Mouse (Mus musculus): Measurements from ENCODE around the gene Sorcs2.

The Sorcs2 gene

DNA sequence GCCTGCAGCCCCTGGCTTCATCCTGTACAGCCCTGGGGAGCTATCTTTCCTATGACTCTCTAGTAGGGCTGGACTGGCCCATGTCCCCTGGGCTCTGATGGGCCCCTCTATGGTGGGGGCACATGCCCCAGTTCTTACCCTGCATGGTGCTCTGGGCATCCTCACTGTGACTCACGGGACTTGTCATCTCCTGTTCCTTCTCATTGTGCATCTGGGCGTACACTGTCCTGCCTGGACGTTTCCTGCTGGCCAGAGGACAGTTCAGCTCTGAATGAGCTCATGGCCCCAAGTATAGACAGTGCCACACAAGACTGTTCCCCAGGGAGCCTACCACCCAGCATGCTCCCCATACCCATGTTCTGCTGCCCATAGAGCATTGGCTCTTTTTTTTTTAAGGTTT lies 376.8 kb downstream of the Sorcs2 start:
- in situ Hi-C loops (cut with MboI, MseI) = no loop called here

DNA sequence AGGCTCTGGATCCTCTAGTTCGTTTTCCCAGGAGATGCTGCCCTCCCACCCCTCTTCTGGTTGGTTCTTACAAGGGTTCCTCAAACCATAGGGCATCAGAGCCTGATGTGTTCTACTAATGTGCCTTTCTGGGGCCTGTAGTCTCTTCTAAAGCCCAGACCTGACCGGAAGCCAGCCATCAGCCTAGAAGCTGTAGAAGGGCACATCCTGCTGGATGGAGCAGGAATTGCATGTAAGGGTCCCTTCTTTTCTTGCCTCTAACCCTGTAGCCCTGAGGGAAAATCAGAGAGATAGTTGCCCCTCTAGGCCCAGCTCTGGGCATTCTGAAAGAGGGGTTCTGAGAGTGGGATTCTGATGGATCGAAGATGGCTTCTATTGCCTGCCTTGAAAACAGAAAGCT lies 379.6 kb downstream of the Sorcs2 start:
- in situ Hi-C loops (cut with MboI, MseI) = no loop called here

DNA sequence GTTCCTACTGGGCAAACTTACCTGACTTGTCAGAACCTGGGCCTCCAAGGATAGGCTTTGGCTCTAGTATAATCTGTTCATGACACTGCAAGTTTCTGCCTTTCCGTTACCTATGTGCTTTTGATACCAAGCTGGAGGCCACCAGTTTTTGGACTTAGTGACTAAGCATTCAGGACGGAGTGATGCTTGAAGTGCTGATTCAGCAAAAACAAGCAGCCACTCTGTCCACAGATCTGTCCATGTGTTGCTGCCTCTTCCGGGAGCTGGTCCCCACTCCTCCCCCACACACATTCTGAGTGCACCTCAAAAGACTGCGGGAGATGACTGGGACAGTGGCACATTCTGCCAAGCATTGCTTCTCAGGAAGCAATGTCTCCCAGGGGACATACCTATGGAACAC lies 388.5 kb downstream of the Sorcs2 start:
- in situ Hi-C loops (cut with MboI, MseI) = no loop called here

DNA sequence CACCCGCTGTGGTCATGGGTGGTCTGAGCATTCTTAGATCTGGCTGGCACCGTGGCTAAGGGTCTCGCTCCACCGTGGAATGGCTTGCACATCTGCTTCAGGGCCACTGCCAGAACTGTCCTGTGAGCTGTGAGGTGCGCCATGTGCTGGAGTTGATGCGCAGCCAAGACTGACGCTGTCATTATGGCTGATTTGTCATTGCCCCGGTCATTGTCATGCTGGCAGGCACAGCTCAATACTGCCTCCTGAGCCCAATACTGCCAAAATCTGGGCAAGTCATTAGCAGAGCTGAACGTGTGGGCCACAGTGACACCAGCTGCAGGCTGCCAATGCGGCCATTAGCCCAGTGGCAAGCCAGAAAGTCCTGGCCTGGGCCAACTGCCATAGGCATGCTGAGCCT lies 390.3 kb downstream of the Sorcs2 start:
- in situ Hi-C loops (cut with MboI, MseI) = no loop called here

DNA sequence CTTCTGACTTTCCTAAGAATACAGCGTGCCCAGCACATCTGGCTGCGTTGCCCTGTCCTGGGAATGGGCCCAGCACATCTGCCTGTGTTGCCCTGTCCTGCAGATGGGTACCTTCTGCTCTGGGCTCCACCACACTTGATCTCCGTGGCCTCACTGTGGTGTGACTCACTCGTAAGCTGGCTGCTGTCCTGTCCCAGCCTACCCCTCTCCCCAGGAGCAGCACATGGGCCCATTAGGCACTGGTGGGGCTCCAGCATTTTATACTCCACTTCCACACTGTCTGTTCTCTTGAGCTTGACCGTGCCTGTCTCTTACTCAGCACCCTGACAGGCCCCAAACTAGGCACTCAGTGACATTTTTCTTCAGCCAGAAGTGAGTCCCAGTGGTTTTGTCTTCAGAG lies 391.4 kb downstream of the Sorcs2 start:
- in situ Hi-C loops (cut with MboI, MseI) = no loop called here

DNA sequence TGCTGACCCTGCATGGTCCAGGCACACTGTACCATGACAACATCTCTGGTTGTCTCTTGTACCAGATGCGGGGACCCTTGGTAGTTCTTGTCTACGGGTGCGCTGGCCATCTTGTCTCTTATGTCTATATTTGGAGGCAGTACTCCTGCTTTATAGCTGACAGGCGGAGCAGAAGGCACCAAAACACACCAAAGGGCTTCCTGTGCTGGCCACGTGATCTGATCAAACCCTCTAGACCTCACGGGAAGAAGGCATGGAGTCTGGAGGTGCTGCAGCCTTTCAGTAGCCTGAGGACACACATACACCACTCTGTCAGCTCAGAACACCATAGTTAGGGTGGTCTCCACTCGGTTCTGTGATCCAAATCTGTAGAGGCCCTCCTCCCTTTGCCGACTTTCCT lies 391.8 kb downstream of the Sorcs2 start:
- in situ Hi-C loops (cut with MboI, MseI) = no loop called here

DNA sequence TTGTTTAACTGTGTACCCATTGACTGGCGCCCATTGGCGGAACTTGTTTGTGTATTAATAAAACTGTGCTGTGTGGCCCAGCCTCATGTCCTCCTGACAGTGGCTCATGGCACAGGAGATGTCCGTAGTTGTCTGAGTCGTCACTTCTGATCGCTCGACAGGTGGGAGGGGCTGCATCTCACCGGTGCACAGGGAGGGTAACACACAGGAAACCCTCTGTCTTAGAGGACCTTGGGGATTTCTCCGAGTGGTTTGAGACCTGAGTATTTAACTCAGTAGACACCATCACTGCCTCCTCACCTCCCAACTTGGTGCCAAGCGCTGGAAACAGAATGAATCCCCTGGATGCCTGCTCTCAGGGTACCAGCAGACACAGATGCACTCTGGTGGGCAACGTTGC lies 394.1 kb downstream of the Sorcs2 start:
- in situ Hi-C loops (cut with MboI, MseI) = no loop called here

DNA sequence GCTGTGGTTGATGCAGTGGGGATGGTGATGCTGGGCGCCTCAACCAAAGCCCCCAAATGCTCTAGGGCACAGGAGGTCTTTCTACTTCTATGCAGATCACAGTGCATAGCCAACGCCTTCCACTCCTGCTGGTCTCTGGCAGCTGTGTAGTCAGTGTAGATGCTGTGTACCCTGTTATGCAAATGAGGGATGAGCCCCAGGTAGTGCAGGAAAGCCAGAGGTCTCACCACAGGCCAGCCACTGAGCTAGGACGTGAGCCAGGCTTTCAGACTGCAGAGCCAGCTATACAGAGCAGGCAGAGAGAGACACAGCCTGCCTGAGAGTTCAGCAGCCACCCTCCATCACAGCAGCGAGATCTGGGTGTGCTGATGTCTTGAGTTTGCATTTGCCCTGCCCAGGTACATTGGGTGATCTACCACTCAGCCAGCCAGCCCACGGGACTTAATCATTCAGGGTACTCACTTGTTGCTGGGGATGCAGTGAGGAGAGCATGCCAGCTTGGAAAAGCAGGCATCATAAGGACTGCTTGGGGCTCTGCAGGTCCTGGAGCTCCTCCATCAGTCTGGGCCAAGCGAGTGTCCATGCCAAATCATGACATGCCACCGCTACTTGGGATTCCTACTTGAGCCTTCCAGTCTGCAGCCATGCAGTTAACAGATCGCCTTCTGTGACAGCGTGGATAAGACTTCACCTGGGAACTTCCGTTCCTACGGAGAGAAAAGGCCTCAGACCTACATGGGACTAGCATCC lies 407.8 kb downstream of the Sorcs2 start:
- in situ Hi-C loops (cut with MboI, MseI) = loop anchor here (5.0 kb wide), 1 partner anchor 407 kb away; the partner anchor contains the start of gene Sorcs2

DNA sequence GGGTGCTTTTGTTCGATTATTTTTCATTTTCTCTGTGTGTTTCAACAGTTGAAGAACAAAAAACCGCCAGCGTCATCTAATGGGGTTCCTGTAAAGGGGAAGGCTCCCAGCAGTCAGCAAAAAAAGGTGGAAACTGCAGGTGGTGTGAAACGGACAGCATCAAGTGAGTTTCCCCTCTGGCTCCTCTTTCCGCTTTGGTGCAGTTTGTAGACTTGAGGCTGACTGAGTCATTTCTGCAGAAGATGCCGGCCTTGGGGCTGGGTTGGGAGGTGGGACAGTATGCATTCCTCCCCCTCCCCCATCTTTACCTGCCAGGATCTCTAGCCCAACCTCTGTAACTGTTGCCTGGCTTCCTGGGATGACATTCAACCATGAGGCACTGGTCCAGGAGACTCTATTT lies 408.4 kb downstream of the Sorcs2 start:
- in situ Hi-C loops (cut with MboI, MseI) = loop anchor here (5.0 kb wide), 1 partner anchor 408 kb away; the partner anchor contains the start of gene Sorcs2

DNA sequence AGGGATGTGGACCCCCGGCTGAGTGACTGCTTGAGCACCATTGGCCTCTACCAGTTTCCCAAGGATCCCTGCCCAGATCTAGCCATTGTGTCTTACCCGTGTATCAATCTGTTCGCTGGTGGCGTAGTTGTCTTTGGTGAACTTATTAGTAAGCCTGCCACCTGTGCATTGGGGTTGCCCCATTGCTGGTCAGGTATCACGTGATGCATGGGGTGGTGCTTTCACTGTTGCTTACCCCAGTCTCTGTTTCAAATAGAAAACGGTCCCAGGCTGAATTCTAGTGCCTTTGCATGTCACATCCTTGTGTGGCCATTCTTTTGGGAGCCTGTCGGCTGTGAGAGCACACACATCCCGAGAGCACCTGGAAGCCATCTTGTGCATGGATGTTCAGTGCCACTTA lies 409.9 kb downstream of the Sorcs2 start:
- in situ Hi-C loops (cut with MboI, MseI) = loop anchor here (5.0 kb wide), 1 partner anchor 409 kb away; the partner anchor contains the start of gene Sorcs2

DNA sequence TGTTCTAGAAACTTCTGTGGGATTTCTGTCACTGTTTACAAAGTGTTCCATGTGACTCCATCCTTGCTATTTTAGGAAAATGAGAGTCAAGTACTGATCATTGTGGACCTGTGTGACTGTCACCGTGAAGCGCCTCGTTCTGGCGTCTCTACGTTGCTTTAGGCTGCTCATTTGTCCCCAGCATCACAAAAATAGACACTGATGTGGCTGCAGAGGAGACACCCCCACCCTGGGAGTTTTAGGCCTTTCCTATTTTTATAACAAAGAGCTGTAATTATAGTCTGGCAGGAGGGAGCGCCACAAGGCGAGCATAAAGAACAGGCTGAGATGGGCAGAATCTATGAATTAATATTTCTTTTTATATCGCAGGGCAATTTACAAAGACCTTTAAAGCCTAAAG lies 412.3 kb downstream of the Sorcs2 start:
- in situ Hi-C loops (cut with MboI, MseI) = loop anchor here (5.0 kb wide), 1 partner anchor 412 kb away; the partner anchor contains the start of gene Sorcs2

DNA sequence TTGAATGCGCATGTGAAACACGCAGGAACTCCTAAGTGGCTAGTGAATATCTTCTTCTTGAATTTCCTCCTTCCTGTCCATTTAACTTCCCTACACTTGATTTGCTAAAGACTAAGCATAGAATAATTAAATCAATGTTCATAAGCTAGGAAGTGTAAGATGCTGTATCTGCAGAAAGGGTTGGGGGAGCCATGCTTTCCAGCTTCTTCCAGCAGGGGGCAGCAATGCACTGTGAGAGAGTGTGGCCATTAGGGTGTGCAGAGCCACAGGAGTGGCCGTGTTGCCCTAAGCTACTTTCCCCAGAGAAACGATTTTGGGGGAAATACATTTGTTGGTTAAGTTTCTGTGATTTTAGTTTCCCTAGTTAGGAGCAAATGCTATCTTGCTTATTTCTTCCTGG lies 416.0 kb downstream of the Sorcs2 start:
- in situ Hi-C loops (cut with MboI, MseI) = no loop called here

DNA sequence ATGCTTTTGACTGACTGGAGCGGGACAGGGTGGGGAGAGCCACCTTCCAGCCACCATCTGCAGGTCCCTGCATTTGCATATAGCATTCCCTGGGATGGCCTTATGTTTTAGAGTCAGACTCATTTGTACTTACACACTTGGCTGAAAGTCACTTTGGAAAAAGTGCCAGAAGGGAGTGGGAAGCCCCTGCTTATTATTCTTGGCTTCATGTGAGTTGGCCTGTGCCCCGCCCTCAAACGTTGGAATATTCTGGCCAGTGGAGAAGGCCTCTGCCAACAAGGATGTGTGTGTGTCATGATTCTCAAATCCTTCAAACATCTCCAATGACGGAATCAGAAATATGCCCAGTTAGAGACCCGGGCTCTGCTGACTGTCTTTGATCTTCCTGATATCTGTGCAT lies 416.6 kb downstream of the Sorcs2 start:
- in situ Hi-C loops (cut with MboI, MseI) = no loop called here

DNA sequence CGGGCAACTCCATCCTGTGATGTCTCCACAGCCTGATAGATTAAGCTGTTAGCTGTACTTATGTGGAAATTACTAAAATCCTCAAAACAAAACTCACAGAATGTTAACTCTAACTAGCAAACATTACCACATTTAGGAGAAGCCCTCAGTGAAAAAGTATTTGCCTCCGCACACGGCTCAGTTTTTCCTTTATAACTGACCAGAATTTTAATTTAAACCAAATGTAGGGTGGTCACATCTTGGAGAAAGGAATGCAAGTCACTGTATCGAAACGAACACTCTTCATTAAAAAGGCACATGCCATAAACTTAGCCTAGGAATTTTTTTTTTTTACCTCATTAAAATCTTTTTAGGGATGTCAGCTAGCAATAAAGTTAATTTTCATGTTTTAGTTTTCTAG lies 417.4 kb downstream of the Sorcs2 start:
- in situ Hi-C loops (cut with MboI, MseI) = no loop called here

DNA sequence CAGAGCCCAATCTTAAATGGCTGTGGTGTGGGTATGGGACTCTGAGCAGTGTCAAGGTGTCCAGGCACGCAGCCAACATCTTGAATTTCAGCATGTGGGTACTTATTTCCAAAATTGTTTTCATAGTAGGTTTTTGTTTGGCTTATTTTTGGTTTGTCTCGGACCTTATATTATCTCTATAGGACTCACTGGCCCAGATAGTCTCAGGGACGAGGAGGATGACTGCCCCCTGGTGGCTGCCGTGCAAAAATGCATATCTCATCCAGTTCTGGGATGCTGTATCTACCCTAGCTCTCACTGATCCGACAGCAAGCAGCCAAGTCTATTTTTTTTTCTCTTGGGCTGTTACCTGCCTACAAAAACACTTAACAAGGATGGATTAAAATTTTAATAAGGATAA lies 422.3 kb downstream of the Sorcs2 start:
- in situ Hi-C loops (cut with MboI, MseI) = no loop called here

DNA sequence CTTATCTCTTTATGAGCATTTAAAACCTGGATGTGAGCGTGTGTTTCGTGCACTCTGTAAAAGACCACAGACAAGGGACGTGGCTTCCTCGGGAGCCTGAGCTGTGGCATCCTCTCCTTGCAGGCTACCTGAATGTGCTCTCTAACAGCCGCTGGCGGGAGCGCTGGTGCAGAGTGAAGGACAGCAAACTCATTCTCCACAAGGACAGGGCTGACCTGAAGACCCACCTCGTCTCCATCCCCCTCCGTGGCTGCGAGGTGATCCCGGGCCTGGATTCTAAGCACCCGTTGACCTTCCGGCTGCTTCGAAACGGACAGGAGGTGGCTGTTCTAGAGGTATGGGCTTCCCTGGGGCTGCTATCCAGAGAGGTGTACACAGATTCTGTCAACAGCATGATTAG lies 423.7 kb downstream of the Sorcs2 start:
- in situ Hi-C loops (cut with MboI, MseI) = loop anchor here (5.0 kb wide), 1 partner anchor 97 kb away; no protein-coding TSS in a partner anchor

DNA sequence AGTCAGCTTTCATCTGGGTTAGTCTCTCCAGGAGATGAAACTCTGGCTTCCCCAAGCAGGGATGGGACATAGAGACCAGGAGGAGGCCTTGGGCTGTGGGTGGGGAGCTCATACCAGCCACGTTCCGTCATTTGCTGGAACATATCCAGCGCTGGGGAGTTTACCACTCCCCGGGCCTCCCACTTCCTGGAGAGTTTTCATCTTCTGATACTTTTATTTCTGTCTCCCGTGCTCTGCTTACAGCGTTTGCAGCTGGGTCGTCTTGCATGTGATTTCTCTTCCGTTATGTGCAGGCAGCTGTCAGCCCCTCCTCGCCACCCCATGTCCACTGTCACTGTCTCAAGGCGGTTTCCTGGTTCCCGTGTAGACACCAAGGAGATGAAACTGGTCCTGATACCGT lies 424.1 kb downstream of the Sorcs2 start:
- in situ Hi-C loops (cut with MboI, MseI) = loop anchor here (5.0 kb wide), 1 partner anchor 96 kb away; no protein-coding TSS in a partner anchor

DNA sequence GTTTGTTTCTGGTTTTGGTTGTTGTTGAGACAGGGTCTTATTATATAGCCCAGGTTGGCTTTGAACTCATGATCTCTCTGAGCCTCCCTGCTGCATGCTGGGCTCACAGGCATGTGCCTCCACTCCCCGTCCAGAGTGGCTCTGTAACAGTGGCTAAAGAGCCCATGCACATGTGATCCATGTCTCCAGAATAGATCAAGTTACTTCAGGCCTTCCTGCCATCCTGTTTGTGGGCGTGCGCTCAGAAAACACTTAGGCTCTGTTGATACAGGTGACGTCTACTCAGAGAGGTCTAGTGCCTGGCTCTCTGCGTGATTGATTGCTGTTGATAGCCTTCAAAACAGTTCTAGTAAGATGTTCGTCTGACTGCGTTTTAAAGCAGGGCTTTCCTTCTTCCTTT lies 425.2 kb downstream of the Sorcs2 start:
- in situ Hi-C loops (cut with MboI, MseI) = loop anchor here (5.0 kb wide), 1 partner anchor 95 kb away; no protein-coding TSS in a partner anchor

DNA sequence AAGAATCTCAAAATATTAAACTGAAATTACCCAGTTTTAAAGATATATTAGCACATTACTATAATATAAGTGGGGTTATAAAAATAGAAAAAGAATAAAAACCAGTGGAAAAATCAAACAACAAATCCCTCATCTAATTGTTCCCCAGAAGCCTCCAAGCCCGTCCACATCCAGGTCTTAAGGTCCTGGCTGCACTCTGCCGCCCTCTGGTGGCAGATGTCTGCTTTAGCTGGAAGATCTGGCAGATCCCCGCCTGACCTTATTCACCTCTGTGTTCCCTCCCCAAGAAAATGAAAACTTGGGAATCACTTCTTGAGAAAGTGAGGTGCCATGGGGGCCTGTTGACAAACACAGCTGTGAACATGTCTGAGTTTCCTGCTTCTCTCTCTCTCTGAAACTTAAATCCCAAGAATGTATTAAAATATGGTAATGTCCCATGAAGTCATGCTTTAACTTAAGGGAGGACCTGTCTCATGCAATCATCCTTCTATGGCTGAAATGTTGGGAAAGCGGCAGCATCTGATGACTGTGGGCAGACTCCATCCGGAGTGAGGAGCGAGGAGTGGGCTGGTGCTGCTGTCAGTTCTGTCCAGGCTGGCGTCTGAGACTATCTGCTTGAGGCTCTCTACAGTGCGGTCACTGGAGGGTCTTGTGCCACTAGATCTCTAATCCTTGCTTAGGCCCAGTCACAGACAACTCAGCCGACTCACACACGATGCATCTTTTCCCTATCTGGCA lies 425.9 kb downstream of the Sorcs2 start:
- in situ Hi-C loops (cut with MboI, MseI) = loop anchor here (5.0 kb wide), 1 partner anchor 95 kb away; no protein-coding TSS in a partner anchor

DNA sequence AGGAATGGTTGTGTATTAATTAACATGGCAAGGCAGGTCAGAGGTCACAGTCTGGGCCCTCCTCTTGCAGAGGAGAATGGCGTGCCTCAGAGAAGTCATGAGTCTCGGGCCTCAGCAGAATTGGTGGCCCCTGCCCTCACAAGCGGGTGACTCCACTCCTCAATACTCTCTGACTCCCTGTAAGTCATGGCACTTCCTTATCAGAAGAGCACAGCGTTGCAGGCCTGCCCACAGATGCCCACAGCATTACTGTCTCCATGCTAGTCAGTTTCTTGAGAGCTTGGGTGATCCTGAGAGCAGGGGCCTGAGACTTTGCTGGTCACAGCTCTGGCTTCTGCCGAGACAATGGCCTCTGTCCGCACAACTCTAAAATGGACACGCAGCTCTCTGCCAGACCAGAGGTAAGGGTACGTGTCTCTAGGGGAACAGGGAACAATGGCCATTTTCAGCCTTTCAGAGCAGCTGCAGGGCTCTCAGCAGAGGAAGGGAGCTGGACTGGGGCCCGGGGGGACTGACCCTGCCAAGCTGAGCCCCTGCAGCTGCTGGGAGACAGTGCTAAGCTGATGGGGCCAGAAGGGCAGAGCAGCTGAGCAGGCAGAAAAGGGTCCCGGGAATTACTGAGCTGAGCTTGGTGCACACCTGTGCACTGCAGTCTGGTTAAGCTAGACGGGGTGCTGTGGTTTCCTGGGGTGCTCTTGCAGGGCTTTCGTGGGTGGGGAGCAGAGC lies 427.4 kb downstream of the Sorcs2 start:
- in situ Hi-C loops (cut with MboI, MseI) = loop anchor here (5.0 kb wide), 1 partner anchor 93 kb away; no protein-coding TSS in a partner anchor

DNA sequence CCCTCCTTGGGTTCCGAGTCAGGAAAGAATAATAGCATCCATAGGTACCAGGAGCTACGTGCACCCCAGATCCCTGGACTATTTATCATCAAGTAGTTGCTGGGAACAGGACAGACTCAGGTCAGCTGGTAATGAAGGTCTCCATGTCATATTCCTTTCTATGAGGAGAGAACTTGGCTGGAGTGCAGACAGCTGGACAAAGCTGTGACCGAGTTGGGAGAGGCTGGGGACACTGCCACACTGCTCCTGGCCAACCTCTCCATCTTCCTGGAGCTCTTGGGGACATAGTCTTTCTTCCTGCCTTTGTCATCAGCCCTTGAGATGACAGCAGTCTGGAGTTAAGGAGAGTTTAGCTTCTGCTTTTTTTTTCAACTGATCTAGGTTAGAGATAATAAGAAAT lies 428.1 kb downstream of the Sorcs2 start:
- in situ Hi-C loops (cut with MboI, MseI) = loop anchor here (5.0 kb wide), 1 partner anchor 93 kb away; no protein-coding TSS in a partner anchor
